Mouse (Mus musculus) heart, adult 2 months (tissue): ENCODE measurements around the gene Proser2.

ENCODE experiments used
- CTCF ChIP-seq: fragments of 200-600 bp; IDR thresholded peaks from 2 replicates; pipeline ENCODE4 v1.8.1; 2022; ENCODE audit warnings: antibody characterized with exemption, mild to moderate bottlenecking, moderate library complexity
- POLR2A ChIP-seq: fragments of 200-500 bp; IDR thresholded peaks from 2 replicates; pipeline ENCODE4 v1.6.1; 2011; ENCODE audit warnings: mild to moderate bottlenecking, low read depth, low read length, control low read depth; ENCODE audit not compliant: insufficient read depth

DNA sequence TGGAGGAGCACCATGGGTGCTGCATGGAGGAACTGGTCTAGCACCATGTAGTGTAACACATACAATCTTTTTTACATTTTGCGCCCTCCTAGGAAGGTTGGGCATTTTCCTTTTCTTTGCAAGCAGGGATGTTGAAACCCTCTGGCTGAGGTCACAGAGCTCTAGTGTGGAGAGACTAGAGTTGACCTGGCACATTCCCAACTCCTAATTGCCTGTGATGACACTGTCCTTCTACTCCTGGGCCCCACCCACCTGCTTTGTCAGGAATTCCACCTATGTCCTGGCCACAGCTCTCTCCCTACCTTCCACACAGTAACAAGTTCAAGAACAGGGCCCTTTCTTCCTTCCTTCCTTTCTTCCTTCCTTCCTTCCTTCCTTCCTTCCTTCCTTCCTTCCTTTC is 46.3 kb downstream of the Proser2 start:
- TF ChIP-seq CTCF (no peak), POLR2A (no peak)
